Mouse (Mus musculus) cerebellum, adult 2 months (tissue): ENCODE measurements around the gene Ripk1.

ENCODE experiments used
- CTCF ChIP-seq: fragments of 200-500 bp; IDR thresholded peaks from 2 replicates; pipeline ENCODE4 v1.5.1; 2011; ENCODE audit warnings: low read depth, mild to moderate bottlenecking, control low read depth, low read length, moderate library complexity, borderline replicate concordance; ENCODE audit not compliant: insufficient read depth
- POLR2A ChIP-seq: fragments of 200-500 bp; IDR thresholded peaks from 2 replicates; pipeline ENCODE4 v1.6.1; 2011; ENCODE audit warnings: low read length, control low read depth, borderline replicate concordance; ENCODE audit not compliant: insufficient read depth

- TF ChIP-seq CTCF (no peak), POLR2A (no peak)
Observed at GRCm38 (mm10) chr13:33965056-33966024, 36.8 kb upstream of the Ripk1 start.
